Mouse (Mus musculus): ENCODE results near the gene Masp2. TPM values are rescaled to one million over a fixed set of nuclear protein-coding genes. Genes with fewer than 3 reads are reported as not detected.
A peak's percentile ranks its signal among the peaks of the same experiment; 100 is the strongest.

Gene Masp2
- total RNA-seq, 4 experiments from 2014 or later = 1.5 to 2.6 (median 1.6) TPM

DNA sequence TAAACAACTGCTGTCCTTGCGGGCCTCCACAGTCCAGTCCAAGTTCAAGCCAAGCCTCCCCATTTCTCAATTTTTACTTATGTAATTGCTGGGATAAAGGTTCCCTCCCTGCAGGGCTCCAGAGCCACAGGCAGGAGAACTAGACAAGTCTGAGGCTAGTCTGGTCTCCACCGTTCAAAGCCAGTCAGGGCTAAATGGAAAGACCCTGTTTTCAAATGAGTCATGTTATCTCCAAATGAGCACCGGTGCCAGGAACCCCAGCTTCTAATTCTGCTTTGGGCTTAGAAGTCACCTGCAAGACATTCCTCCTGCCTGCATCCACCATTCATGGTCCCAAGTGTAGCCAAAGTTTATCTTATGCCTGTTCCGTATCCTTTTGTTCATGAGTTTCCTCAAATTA, 483 bp upstream of the Masp2 start:
- DNase-seq = no peak

- no peak for DNase-seq
Measured at GRCm38 (mm10) chr4:148603376-148604139, 1.2 kb downstream of the Masp2 start.

DNA sequence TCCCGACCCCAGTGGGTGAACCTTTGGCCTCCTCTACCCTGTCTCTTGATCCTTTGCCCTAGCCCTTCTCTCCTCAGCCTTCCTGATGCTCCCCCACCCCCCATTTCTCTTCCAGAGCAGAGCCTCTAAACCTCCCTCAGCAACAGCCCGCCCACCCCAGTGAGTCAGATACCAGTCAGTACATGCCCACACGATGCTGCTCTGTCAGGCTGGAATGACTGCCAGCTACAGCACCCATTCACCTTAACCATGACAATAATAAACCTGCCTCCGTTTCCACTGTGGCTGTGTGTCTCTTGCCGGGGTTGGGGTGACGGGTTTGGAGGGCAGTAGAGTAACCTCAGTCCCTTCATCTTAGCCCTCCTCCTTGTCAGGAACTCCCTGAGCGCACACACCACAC, 1.8 kb downstream of the Masp2 start:
- DNase-seq = no peak

- no peak for DNase-seq
Measured at GRCm38 (mm10) chr4:148604541-148605165, 2.3 kb downstream of the Masp2 start.

DNA sequence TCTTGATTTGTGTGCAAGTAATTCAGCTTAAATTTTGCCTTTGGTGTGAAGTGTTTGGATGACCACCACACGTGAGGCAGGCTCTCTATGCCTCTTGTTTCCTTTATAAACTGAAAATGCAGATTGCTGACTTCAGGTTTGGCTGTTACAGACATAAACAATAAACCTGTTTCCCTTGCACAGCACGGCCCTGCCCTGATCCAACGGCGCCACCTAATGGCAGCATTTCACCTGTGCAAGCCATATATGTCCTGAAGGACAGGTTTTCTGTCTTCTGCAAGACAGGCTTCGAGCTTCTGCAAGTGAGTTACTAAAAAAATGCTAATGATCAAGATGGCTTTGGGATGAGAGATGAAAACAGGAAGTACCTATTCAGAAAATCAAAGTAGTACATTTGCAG, 5.4 kb downstream of the Masp2 start:
- no peak for DNase-seq

- no peak for DNase-seq
Measured at GRCm38 (mm10) chr4:148609805-148610204, 7.5 kb downstream of the Masp2 start.

DNA sequence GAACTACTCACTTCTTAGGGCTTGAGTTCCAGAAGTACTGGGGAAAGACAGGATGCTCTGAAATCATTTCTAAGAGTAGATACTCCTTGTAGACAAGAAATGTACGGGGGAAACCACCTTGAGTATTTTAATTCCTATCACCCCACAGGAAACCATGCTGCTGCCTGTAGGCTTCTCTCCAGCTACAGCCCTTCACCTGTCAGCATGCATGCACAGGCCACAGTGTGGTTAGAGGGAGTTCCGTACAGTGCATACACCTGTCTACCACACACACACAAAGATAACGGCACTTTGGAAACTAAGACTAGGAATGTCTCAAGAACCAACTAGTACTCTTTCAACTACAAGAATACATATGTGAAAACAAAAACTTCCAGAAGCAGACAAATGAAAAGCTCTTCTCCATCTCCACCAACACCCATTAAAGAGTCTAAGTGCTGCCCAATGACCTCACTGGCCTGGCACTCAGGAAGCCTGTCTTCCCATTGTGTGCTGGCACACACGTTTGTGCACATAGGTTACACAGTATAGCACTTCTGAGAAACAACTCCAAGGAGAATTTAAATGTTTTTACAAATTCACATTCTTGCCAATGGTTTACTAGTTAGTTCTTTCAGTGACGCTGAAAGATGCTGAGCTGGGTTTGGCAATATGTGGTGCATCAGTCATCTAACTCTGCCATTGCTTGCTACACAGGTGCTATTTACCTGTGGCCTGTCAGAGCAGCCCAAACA, 8.4 kb downstream of the Masp2 start:
- no peak for DNase-seq

GRCm38 (mm10) chr4:148612557-148612956, 10.2 kb downstream of the Masp2 start:
- DNase-seq = no peak

- no peak for DNase-seq
Measured at GRCm38 (mm10) chr4:148613738-148614137, 11.4 kb downstream of the Masp2 start.

- no peak for DNase-seq
Measured at GRCm38 (mm10) chr4:148619805-148620204, 17.5 kb downstream of the Masp2 start.

GRCm38 (mm10) chr4:148620718-148621117, 18.4 kb downstream of the Masp2 start:
- DNase-seq = no peak

- no peak for DNase-seq
Measured at GRCm38 (mm10) chr4:148622485-148622884, 20.1 kb downstream of the Masp2 start.

GRCm38 (mm10) chr4:148623609-148624008, 21.3 kb downstream of the Masp2 start:
- no peak for DNase-seq

GRCm38 (mm10) chr4:148625010-148625409, 22.7 kb downstream of the Masp2 start:
- DNase-seq = no peak

GRCm38 (mm10) chr4:148625756-148626622, 23.6 kb downstream of the Masp2 start:
- DNase-seq = no peak

- peak; percentile 92 for DNase-seq
Measured at GRCm38 (mm10) chr4:148626623-148627185, 24.4 kb downstream of the Masp2 start, which contains the start of gene Tardbp. Gene Tardbp (minus strand): TSS chr4:148627019.

- no peak for DNase-seq
Measured at GRCm38 (mm10) chr4:148627246-148627645, 24.9 kb downstream of the Masp2 start.

- no peak for DNase-seq
Measured at GRCm38 (mm10) chr4:148632013-148632692, 29.8 kb downstream of the Masp2 start.

DNA sequence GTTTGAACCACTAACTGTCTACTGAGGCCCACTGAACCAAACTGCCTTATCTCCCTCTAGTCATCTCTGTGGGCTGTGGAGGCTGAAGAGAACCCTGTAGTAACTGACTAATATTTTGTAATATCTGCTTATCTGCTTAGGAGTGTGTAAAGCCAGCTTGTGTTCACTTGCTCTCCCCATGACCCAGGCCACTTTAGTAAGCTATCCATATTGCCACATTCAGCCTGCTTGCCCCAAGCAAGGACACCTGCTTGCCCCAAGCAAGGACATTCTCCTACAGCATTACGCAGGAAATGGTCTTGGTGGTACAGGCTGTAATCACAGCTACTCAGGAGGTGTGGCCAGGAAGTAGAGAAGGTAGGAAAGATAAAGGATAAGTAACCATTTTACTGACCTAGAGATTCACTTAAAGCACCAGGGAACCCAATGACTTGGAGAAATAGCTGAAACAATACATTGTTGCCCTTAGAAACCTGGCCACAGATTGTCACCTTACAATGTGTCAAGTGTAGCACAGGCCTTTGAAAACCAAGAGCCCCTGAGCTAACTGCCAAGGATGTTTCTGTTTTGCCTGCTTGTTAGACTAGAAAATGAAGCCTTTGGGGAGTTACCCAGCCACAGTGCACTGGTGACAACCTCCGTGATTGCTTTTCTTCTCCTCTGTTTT, 31.2 kb downstream of the Masp2 start:
- peak; percentile 56 for DNase-seq

DNA sequence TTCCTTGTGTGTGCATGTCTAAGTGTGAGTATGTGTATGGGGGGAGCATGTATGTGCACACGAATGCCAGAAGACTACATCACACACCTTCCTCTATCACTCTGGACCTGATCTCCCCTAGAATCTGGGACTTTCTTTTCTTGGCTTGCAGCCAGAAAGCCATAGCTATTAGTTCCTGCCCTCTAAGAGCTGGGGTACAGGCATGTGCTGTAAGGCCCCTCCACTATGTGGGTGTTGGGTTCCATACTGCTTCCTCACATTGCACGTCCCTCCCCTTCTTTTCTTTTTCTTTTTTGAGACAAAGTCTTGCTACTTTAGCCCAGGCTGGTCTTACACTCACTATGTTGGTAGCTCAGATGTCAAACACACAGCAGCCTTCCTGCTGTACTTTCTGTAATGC, 33.0 kb downstream of the Masp2 start:
- no peak for DNase-seq

DNA sequence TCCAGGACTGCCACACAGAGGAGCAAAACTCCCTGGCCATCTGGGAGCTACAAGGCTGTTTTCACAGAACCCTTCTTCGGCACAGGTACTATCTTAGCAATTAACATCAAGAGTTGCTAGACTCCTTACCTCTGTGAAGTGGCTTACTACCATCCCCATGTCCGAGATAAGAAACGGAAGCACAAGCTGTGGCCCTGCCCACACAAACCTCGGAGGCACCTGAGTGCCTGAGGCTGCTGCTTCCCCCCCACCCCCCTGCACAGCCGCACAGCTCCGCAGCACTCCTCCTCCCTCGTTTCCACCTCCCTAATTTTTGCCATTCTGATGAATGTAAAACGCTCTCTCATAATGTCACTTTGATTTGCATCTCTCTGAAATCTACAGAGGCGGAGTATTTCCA, 35.9 kb downstream of the Masp2 start:
- no peak for DNase-seq
